Mouse (Mus musculus) gonadal fat pad, adult 2 months (tissue): ENCODE results near the gene Samt1. TPM values are rescaled to one million over a fixed set of nuclear protein-coding genes. Genes with fewer than 3 reads are reported as not detected.
"Not testable (repeated sequence)": the region's sequence is repeated elsewhere in the genome, so short reads cannot be mapped to it uniquely, and the experiment has no call there.

Experiments used
- DNase-seq: peaks from one replicate; pipeline ENCODE4 v3.0.0-alpha.2; 2012; ENCODE audit warnings: low read depth
- polyA plus RNA-seq: library from polyadenylated mRNA; depleted of rRNA; stranded (reverse); fragments of >200 nt; gene quantifications from 2 replicates; pipeline ENCODE4 v1.2.3, GENCODE M21; 2012; rRNA removed

Samt1 gene
- not detected in 2 replicates for polyA plus RNA-seq

GRCm38 (mm10) chrX:154012540-154012939 is at the start of gene Samt1:
Gene Samt1, minus strand, starts transcription at chrX:154012640.
- DNase-seq = not testable (repeated sequence)

- not testable (repeated sequence) for DNase-seq
Measured at GRCm38 (mm10) chrX:154054939-154055338, 42.5 kb upstream of the Samt1 start, which contains the start of gene Gm10057. Gene Gm10057, minus strand, starts transcription at chrX:154055039.

GRCm38 (mm10) chrX:154033727-154034126 is 21.3 kb upstream of the Samt1 start, which contains the start of gene 4921511M17Rik:
Gene 4921511M17Rik, minus strand, starts transcription at chrX:154033827.
- not testable (repeated sequence) for DNase-seq

DNA sequence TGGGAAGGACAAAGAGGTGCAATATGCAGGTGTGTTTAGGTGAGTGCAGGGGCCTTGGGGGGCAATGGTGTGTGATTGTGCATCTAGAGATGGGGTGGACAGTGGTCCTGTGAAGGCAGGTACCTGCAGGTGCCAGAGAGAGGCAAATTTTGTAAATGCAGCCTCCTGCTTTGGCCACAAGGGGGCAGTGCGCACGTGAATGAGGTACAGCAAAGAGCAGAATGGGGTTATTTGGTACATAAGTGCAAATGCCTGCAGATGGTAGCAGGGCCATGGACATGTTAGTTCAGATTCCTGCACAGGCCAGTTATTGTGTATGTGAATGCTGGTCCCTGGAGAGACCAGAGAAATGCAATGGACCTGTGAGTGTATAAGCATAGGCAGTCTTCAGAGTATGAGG is 35.5 kb downstream of the Samt1 start:
- DNase-seq = not testable (repeated sequence)

DNA sequence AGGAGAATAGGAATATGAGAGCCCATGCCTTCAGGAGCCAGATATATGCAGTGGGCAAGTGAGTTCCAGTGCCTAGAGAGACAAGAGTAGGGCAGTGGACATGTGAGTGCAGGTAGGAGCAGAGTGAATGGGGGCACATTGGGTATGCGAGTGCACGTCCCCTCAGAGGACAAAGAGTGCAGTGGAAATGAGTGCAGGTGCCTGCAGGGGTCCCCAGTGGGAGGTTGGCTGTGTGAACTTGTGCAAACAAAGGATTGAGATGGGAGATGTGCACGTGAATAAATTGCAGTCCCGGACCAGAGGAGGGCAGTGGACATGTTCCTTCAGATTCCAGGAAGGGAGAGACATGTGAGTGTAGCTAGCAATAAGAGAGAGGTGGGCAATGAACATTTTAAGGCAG is 36.0 kb downstream of the Samt1 start:
- DNase-seq = not testable (repeated sequence)

DNA sequence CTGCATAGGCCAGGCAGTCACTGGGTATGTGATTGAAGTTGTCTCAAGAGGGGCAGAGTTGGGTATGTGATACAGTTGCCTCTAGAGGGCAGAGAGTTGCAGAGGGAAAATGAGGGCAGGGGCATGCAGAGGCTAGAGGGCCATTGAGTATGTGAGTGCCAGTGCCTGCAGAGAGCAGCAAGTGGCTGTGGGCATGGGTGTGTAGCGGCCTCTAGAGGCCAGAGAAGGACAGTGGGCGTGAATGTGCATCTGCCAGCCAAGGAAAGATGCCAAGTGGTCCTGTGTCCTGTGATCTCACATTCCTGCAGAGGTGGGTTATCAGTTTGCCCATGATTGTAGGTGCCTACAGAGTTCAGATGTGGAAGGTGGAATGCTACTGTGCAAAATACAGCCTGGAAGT is 38.0 kb downstream of the Samt1 start:
- DNase-seq = no peak

- DNase-seq = not testable (repeated sequence)
Measured at GRCm38 (mm10) chrX:153952866-153953265, 59.6 kb downstream of the Samt1 start.

Other genes with a start within 250 kb of the Samt1 start
- 12.7 and 20.7 TPM in 2 replicates for gene Spin2c, start 180.4 kb downstream of the Samt1 start, polyA plus RNA-seq
- gene 4921511M17Rik, start 21.2 kb upstream of the Samt1 start, polyA plus RNA-seq = not detected in 2 replicates
- not detected in 2 replicates for gene Gm10057, start 42.4 kb upstream of the Samt1 start, polyA plus RNA-seq
- gene Gm15140, start 108.0 kb upstream of the Samt1 start, polyA plus RNA-seq = not detected in 2 replicates